8 mouse cellular contexts compared by ENCODE assay signal in genomic region chr16:38653390-38653871, GRCm38 (mm10). TPM values are rescaled to one million over a fixed set of nuclear protein-coding genes. Genes with fewer than 3 reads are reported as not detected.
DNase-seq lines count a peak whose midpoint lies in the region; ATAC-seq lines count a peak whose summit lies in the region.

No protein-coding gene starts in this region.

- no peak for ATAC-seq in embryonic facial prominence, embryonic 12.5 days (ENCODE audit: insufficient number of reproducible peaks, insufficient read depth, low FRiP score, low TSS enrichment)
- ATAC-seq in intestine, embryonic 16.5 days: peak; percentile 67
- no peak for ATAC-seq in frontal cortex, adult (ENCODE audit: low TSS enrichment)

- no peaks in the 10 kb centered on the region for H3K36me3 ChIP-seq in embryonic facial prominence, embryonic 12.5 days
- no peaks in the 10 kb centered on the region for H3K36me3 ChIP-seq in intestine, embryonic 16.5 days (ENCODE audit: control insufficient read depth, insufficient read depth, low read length)

- 31% methylated on average over 10 of the region's 10 CpGs for WGBS in embryonic facial prominence, embryonic 12.5 days
- WGBS in intestine, embryonic 16.5 days: 18% methylated on average over 10 of the region's 10 CpGs

- no peak overlapping the region for H3K4me3 ChIP-seq in embryonic facial prominence, embryonic 12.5 days
- H3K4me3 ChIP-seq in intestine, embryonic 16.5 days (ENCODE audit: low read length): no peak overlapping the region

- H3K4me1 ChIP-seq in embryonic facial prominence, embryonic 12.5 days: peaks cover 30% of the 10 kb centered on the region
- H3K4me1 ChIP-seq in intestine, embryonic 16.5 days (ENCODE audit: control insufficient read depth, insufficient read depth, low read length): peaks cover 25% of the 10 kb centered on the region

- no peak overlapping the region; the same call in 1 of the 2 replicates for H3K4me2 ChIP-seq in embryonic facial prominence, embryonic 12.5 days (replicated peaks)
- 0 out of 2 replicates have a peak overlapping the region, but pooled peaks have one; percentile 21 for H3K4me2 ChIP-seq in intestine, embryonic 16.5 days (ENCODE audit: low read depth, low read length)

- no peaks in the 10 kb centered on the region for H3K27me3 ChIP-seq in embryonic facial prominence, embryonic 12.5 days
- H3K27me3 ChIP-seq in intestine, embryonic 16.5 days (replicated peaks; ENCODE audit: control insufficient read depth, insufficient read depth, low read length): no peaks in the 10 kb centered on the region

- DNase-seq in ovary, adult 18-20 months (ENCODE audit: low spot score): peak; percentile 72
- no peak for DNase-seq in ovary, postnatal 10 days (ENCODE audit: low spot score)
- peak; percentile 64 for DNase-seq in lung, postnatal 14 days
- peak; percentile 43 to 53 for DNase-seq in thymus, postnatal 10 days (ENCODE audit: low spot score in 2 of 2)
- DNase-seq in MN1 (ENCODE audit: low spot score): no peak

- peak overlapping the region; percentile 69 for H3K27ac ChIP-seq in embryonic facial prominence, embryonic 12.5 days
- peak overlapping the region; percentile 20; the same call in 1 of the 2 replicates for H3K27ac ChIP-seq in intestine, embryonic 16.5 days (ENCODE audit: low read length)

- no peak overlapping the region for H3K9ac ChIP-seq in embryonic facial prominence, embryonic 12.5 days
- no peak overlapping the region for H3K9ac ChIP-seq in intestine, embryonic 16.5 days (ENCODE audit: low read depth, low read length)

- H3K9me3 ChIP-seq in embryonic facial prominence, embryonic 12.5 days: no peaks in the 10 kb centered on the region
- H3K9me3 ChIP-seq in intestine, embryonic 16.5 days (ENCODE audit: control insufficient read depth, low read length): no peaks in the 10 kb centered on the region

RNA-seq across cellular contexts. Expression of gene Arhgap31, which starts 59.6 kb away (rescaled TPM):
- 14.3 and 16.5 TPM in 2 replicates for polyA plus RNA-seq in embryonic facial prominence, embryonic 12.5 days (2016; fragmentation: Nextera tagmentation; extraction: Ambion mirVana)
- 5.7 TPM in 2 replicates for polyA plus RNA-seq in intestine, embryonic 16.5 days (2015; fragmentation: Nextera tagmentation; extraction: Ambion mirVana)

Comparison
In these comparisons a context has a peak if more than half of its experiments do, and no peak if none do; other contexts are left out.
1. DNase-seq: peak in ovary, adult 18-20 months (single experiment), lung, postnatal 14 days (single experiment) and thymus, postnatal 10 days (2 of 2); none in ovary, postnatal 10 days (single experiment) and MN1 (single experiment).